Mouse (Mus musculus): ENCODE measurements at regions not wholly inside any gene's neighbourhood (a gene's known extent, or its start where the extent isn't known, plus 50 kb on each side); places are given as distances from the start of the nearest gene placed in this dataset.
A peak's percentile ranks its signal among the peaks of the same experiment; 100 is the strongest.

DNA sequence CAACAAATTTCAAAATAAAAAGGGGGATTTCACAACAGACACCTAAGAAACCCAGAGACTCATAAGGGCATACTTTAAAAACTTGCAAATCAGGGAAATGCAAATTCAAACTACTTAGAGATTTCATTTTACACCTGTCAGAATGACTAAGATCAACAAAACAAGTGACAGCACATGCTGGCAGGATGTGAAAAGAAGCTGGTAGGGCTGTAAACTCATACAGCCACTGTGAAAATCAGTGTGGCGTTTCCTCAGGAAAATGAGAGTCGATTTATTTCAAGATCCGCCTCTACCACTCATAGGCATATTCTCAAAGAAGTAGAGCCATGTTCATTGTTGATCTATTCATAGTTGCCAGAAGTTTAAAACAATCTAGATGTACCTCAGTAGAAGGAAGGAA is 133.6 kb upstream of the Veph1 start:
- no peak for ATAC-seq (ENCODE audit: insufficient number of reproducible peaks, insufficient read depth, low FRiP score, low TSS enrichment, low read depth)
- WGBS = 87% methylated on average over 3 of the region's 3 CpGs
- H3K36me3 ChIP-seq = no peaks in the 10 kb centered on the region
- no peak overlapping the region for H3K9ac ChIP-seq (replicated peaks)
- H3K4me2 ChIP-seq = no peak overlapping the region
- H3K27ac ChIP-seq = no peak overlapping the region
- no peak overlapping the region for H3K4me3 ChIP-seq (replicated peaks)
- H3K4me1 ChIP-seq (replicated peaks) = no peaks in the 10 kb centered on the region
- no peaks in the 10 kb centered on the region for H3K27me3 ChIP-seq
- no peaks in the 10 kb centered on the region for H3K9me3 ChIP-seq

DNA sequence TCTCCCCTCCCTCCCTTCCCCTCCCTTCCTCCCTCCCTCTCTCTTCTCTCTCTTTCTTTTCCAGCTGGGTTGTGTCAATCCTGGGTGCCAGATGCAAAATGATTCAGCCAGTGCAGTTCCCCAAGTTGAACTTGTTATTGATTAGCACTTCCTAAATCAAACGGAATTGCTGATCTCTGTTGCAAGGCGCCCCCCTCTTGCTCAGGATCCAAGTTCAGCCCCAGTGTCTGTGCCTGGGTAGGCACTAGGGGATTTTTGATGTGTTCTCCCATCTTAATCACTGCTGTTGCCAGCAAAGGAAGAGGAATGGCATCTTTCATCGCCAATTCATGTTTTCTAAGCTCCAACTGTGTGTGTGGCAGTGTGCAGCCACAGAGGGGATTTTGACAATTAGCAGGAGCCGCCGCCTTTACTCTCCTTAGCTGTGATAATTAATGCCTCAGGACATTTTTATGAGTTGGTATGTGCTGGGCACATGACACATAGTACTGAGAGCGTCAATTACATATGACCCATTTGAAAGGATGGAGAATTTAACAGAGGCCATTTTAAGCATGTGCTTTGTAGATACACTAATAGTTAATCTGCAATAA is 125.9 kb upstream of the Veph1 start:
- ATAC-seq (ENCODE audit: insufficient number of reproducible peaks, insufficient read depth, low FRiP score, low TSS enrichment, low read depth) = 0 out of 2 replicates have a peak, but pooled peaks have one; percentile 20
- H3K27me3 ChIP-seq = peaks cover 16% of the 10 kb centered on the region
- peaks cover 9% of the 10 kb centered on the region for H3K4me1 ChIP-seq (replicated peaks)
- no peak overlapping the region for H3K4me2 ChIP-seq
- no peak overlapping the region for H3K4me3 ChIP-seq (replicated peaks)
- no peaks in the 10 kb centered on the region for H3K9me3 ChIP-seq
- H3K36me3 ChIP-seq = no peaks in the 10 kb centered on the region
- H3K9ac ChIP-seq (replicated peaks) = no peak overlapping the region
- 11% methylated on average over 6 of the region's 6 CpGs for WGBS
- no peak overlapping the region for H3K27ac ChIP-seq

DNA sequence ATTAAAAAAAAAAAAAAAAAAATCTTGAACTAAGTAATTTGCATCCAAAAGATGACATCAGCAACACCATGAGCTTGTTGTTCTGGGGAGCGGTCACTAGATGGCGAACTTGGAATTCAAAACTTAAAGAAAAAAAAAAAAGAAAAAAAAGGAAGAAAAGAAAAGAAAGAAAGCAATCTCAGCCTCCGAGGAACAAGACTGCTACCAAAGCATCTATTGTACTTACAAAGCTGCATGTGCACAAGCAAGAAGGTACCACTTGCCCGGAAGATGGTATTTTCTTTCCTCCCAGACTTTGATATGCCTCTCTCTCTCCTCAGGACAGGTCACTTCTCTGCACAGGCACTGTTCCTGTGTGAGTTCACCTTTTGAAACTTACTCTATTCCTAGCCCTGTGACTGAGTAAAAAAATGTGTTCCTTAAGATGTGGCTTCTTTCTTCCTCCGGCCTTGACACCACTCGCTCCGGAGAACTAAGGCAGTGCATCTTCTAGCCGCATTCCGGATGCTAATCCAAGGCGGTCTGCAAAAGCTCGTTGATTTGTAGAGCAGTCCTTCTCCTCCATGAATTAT is 114.2 kb upstream of the Veph1 start:
- WGBS = 21% methylated on average over 11 of the region's 11 CpGs
- H3K9me3 ChIP-seq = no peaks in the 10 kb centered on the region
- no peak overlapping the region for H3K9ac ChIP-seq (replicated peaks)
- 0 out of 2 replicates have a peak overlapping the region, but pooled peaks have one; percentile 3 for H3K4me3 ChIP-seq (replicated peaks)
- H3K27ac ChIP-seq = peak overlapping the region; percentile 66
- H3K36me3 ChIP-seq = no peaks in the 10 kb centered on the region
- peaks cover 28% of the 10 kb centered on the region for H3K27me3 ChIP-seq
- peaks cover 12% of the 10 kb centered on the region for H3K4me1 ChIP-seq (replicated peaks)
- peak overlapping the region; percentile 48 for H3K4me2 ChIP-seq
- ATAC-seq (ENCODE audit: insufficient number of reproducible peaks, insufficient read depth, low FRiP score, low TSS enrichment, low read depth) = no peak

DNA sequence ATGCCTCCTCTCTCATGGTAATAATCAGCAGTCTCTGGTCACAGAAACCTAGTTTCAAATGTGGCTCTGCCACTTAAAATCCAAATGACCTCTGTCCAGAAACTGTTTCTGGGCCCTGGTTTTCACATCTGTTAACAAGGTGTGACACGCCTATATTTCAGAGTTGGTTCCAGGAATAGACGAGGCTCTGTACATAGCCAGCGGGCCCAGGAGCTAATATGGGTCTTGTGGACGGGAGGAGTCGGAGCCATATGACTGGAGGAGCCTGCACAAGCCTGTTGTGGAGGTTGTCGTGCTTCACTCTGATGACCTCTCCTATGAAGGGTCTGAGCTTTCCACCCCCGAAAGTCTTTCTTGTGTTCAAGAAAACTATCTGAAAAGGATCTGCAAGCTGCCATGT is 112.2 kb upstream of the Veph1 start:
- H3K9ac ChIP-seq (replicated peaks) = no peak overlapping the region
- H3K36me3 ChIP-seq = no peaks in the 10 kb centered on the region
- H3K4me1 ChIP-seq (replicated peaks) = peaks cover 18% of the 10 kb centered on the region
- peaks cover 28% of the 10 kb centered on the region for H3K27me3 ChIP-seq
- H3K9me3 ChIP-seq = no peaks in the 10 kb centered on the region
- ATAC-seq (ENCODE audit: insufficient number of reproducible peaks, insufficient read depth, low FRiP score, low TSS enrichment, low read depth) = no peak
- 30% methylated on average over 7 of the region's 7 CpGs for whole genome bisulfite sequencing
- 0 out of 2 replicates have a peak overlapping the region, but pooled peaks have one; percentile 37 for H3K27ac ChIP-seq
- H3K4me3 ChIP-seq (replicated peaks) = no peak overlapping the region
- H3K4me2 ChIP-seq = no peak overlapping the region

DNA sequence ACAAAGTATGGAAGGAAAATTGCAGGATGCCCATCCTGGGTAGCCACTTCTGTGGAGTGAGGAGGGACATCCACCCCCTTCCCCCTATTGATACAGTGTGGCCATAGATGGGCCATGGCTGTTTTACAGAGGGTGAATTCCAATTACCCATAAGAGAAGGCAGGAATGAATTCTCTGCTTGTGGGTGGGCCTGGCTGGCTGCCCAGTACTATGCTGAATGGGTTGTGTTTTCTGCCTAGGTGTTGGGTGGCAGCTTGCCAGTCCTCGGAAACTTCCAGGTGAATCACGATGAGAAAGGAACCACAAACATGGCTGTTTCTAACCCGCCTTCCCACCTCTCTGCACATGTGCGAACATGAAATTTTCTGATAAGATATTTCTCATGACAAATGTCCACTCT is 109.0 kb upstream of the Veph1 start:
- H3K4me1 ChIP-seq (replicated peaks) = peaks cover 28% of the 10 kb centered on the region
- H3K36me3 ChIP-seq = no peaks in the 10 kb centered on the region
- H3K27ac ChIP-seq = peak overlapping the region; percentile 32; the same call in 1 of the 2 replicates
- no peak overlapping the region for H3K4me3 ChIP-seq (replicated peaks)
- ATAC-seq (ENCODE audit: insufficient number of reproducible peaks, insufficient read depth, low FRiP score, low TSS enrichment, low read depth) = peak; percentile 71
- WGBS = 53% methylated on average over 4 of the region's 4 CpGs
- H3K4me2 ChIP-seq = no peak overlapping the region
- no peak overlapping the region for H3K9ac ChIP-seq (replicated peaks)
- no peaks in the 10 kb centered on the region for H3K9me3 ChIP-seq
- H3K27me3 ChIP-seq = peaks cover 36% of the 10 kb centered on the region; the same call in 1 of the 2 replicates

DNA sequence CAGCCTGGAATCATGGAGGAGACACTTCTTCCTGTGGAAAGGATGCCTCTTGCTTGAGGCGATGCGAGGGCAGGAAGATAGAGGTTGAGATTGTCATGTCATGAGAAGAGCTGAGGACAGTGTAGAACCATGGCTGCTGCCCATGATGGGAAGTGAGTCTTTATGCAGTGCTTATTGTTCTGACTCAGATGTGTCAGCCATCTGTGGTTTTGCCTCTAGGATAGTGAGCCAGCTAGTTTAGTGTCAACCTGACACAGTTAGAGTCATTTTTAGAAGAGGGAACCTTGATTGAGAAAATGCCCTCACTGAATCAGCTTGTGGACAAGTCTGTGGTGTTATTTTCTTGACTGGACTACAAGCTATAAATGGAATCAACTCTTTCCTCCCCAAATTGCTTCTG is 107.1 kb upstream of the Veph1 start:
- WGBS = 90% methylated on average over 2 of the region's 2 CpGs

DNA sequence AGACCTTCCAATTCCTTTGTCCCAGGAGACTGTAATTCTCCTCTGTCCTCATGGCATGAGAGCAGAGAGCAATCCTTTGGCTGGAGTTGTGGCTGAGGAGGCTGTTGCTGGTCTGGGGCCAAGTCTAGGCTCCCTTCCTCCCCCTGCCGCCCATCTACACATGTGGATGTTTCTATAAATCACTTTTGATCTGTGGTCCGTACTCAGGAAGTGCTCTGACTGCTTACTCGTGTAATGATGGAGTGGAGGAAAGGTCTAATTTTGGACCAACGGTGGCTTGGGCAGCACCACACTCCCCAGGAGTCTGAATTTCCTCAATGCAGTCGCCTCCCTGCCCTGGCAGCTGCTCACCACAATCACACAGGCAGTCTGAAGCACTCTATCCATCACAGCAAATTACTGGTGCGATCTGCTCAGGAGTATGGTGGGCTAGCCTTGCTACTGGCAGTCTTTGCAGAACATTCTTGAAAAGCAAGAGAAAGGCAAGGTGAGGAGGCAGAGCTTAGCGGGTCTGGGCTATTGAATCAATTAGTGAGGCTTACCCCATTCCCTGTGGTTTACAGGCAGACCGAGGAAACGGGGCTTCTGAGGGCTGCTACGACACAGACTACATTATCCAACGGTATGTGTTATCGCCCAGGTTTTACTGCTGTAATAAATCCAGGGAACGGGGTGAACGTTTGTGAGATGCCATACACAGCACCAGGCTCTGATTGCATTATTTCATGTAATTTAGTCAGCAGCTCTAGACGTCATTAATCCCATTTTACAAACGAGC is 104.3 kb upstream of the Veph1 start:
- Histone ChIP-seq H3K27ac (peak overlapping the region; percentile 26; the same call in 1 of the 2 replicates), H3K4me3 (replicated peaks) (no peak overlapping the region), H3K4me1 (replicated peaks) (peaks cover 24% of the 10 kb centered on the region), H3K27me3 (peaks cover 19% of the 10 kb centered on the region; the same call in 1 of the 2 replicates), H3K4me2 (peak overlapping the region; percentile 39), H3K9me3 (no peaks in the 10 kb centered on the region), H3K36me3 (no peaks in the 10 kb centered on the region), H3K9ac (replicated peaks) (no peak overlapping the region)
- ATAC-seq (ENCODE audit: insufficient number of reproducible peaks, insufficient read depth, low FRiP score, low TSS enrichment, low read depth) = peak; percentile 79; the same call in 1 of the 2 replicates
- WGBS = 8% methylated on average over 16 of the region's 16 CpGs

More for the DNA sequence above, 107.1 kb upstream of the Veph1 start:
- Histone ChIP-seq H3K4me2 (no peak overlapping the region), H3K4me3 (replicated peaks) (no peak overlapping the region), H3K9me3 (no peaks in the 10 kb centered on the region), H3K36me3 (no peaks in the 10 kb centered on the region), H3K4me1 (replicated peaks) (peaks cover 32% of the 10 kb centered on the region), H3K27ac (no peak overlapping the region), H3K27me3 (peaks cover 29% of the 10 kb centered on the region; the same call in 1 of the 2 replicates), H3K9ac (replicated peaks) (no peak overlapping the region)
- no peak for ATAC-seq (ENCODE audit: insufficient number of reproducible peaks, insufficient read depth, low FRiP score, low TSS enrichment, low read depth)

DNA sequence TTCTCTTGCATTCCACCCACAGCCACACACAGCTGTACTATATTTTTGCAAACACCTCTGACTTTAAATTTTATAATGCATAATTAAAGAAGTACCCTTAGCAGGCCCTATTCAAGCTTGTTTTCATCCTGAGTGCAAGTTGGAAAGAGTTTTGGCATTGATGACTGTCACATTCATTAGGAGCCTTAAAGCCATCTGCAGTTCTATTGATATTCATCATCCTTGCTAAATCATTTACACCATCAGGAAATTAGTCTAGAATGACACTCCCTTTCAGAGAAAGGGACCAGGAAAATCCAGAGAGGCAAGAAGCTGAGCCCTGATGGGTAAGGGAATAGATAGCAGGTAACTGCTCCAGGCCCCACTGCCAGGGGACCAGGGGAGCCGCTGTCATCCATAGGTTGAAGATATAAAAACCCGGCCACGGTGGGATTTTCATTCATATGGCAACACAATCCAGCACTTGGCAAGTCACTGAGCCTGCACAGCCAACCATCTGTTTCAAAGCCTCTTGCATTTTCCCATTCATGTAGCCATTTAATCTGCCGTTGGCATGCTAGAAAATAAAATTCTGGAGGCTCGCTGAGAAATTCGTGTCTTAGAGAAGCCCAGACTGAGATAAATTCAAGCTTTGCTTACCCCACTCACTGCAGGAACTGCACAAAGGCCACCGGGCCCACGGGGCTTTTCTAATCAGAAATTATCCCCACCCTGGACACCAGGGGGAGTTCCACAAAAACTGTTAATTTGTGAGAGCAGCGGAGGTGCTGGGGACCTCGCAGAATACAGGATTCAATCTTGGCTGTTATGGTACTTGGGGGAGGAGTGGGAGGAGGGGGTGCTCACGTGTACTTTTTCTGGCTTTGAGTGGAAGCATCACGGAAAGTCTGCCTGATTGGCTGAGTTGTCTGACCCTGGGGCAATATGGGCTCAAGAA is 101.8 kb upstream of the Veph1 start:
- H3K36me3 ChIP-seq = no peaks in the 10 kb centered on the region
- H3K4me2 ChIP-seq = no peak overlapping the region

DNA sequence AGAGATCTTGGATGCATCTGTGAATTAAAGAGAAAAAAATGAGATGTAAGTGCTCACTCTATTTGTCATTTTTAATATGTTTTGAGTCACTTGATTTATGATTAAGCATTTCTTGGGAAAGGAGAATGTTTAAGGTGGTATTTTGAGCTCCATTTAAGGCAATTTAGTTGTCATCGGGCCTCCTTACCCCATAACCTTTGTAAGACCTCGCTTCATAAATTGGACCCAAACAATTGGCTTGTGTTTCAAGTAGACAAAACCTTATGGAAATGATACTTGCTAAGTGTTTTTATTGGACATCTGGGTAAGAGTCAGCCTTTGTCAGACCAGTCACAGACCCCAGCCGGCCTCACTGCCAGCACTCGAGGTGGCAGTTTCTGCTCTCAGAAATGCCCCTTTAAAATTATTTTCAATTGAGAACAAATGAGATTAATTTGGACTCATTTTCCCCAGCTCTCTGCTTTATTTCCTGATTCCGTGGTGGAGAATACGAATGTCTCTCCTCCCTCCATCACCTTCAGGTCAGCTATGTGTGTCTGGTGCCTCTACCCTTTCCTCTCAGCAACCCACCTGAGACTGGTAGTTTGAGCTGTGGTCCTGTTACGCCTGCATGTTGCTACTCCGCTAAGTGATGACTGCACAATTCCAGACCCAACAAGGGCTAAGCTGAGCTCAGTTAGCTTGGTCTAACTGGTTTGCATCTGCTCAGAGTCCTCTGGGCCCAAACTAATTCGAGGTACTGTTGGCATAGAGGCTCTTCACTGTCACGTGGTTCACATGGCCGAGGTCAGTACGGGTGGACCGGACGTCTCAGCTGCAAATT is 78.7 kb upstream of the Veph1 start:
- no peak overlapping the region for H3K4me3 ChIP-seq (replicated peaks)
- H3K4me1 ChIP-seq (replicated peaks) = peaks cover 58% of the 10 kb centered on the region
- peak overlapping the region; percentile 80 for H3K27ac ChIP-seq
- 50% methylated on average over 14 of the region's 14 CpGs for WGBS
- H3K9ac ChIP-seq (replicated peaks) = no peak overlapping the region
- no peaks in the 10 kb centered on the region for H3K9me3 ChIP-seq
- H3K4me2 ChIP-seq = no peak overlapping the region
- ATAC-seq (ENCODE audit: insufficient number of reproducible peaks, insufficient read depth, low FRiP score, low TSS enrichment, low read depth) = peak; percentile 60
- 0 out of 2 replicates have a peak, but pooled peaks cover 5% of the 10 kb centered on the region for H3K27me3 ChIP-seq
- H3K36me3 ChIP-seq = no peaks in the 10 kb centered on the region

More for the DNA sequence above, 101.8 kb upstream of the Veph1 start:
- Histone ChIP-seq H3K27me3 (peaks cover 11% of the 10 kb centered on the region; the same call in 1 of the 2 replicates), H3K4me3 (replicated peaks) (no peak overlapping the region), H3K9ac (replicated peaks) (no peak overlapping the region), H3K9me3 (no peaks in the 10 kb centered on the region), H3K4me1 (replicated peaks) (peaks cover 18% of the 10 kb centered on the region), H3K27ac (no peak overlapping the region)
- WGBS = 60% methylated on average over 12 of the region's 12 CpGs
- ATAC-seq (ENCODE audit: insufficient number of reproducible peaks, insufficient read depth, low FRiP score, low TSS enrichment, low read depth) = no peak

DNA sequence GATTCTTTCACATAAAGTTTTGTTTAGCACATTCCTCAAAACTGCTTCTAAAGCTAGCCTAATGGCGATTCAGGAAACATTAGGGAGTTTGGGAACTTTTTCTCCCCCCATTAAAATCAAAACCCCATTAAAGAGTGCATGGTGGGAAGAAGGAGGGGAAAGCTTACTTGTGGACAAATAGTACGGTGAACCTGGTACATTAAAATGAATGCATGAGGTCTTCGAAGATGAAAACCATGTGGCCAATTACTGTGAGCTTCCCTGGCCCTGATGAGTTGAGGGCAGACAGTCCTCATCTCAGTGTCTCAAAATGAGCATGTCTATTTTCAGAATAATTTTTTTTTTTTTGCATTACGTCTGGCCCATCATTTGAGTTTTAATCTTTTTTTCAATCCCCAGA is 78.0 kb upstream of the Veph1 start:
- 27% methylated on average over 4 of the region's 4 CpGs for WGBS
- Histone ChIP-seq H3K27ac (peak overlapping the region; percentile 50), H3K4me2 (peak overlapping the region; percentile 1; the same call in 1 of the 2 replicates), H3K36me3 (no peaks in the 10 kb centered on the region), H3K27me3 (0 out of 2 replicates have a peak, but pooled peaks cover 5% of the 10 kb centered on the region), H3K9me3 (no peaks in the 10 kb centered on the region), H3K4me1 (replicated peaks) (peaks cover 58% of the 10 kb centered on the region), H3K4me3 (replicated peaks) (no peak overlapping the region), H3K9ac (replicated peaks) (no peak overlapping the region)
- no peak for ATAC-seq (ENCODE audit: insufficient number of reproducible peaks, insufficient read depth, low FRiP score, low TSS enrichment, low read depth)

Measured in limb, embryonic 12.5 days (tissue).